ENCODE assay signal across 8 mouse cellular contexts in genomic region chr11:61448599-61449225, GRCm38 (mm10). TPM values are rescaled to one million over a fixed set of nuclear protein-coding genes. Genes with fewer than 3 reads are reported as not detected.
DNase-seq lines count a peak whose midpoint lies in the region; ATAC-seq lines count a peak whose summit lies in the region.

No protein-coding gene starts in this region.

- WGBS in forebrain, embryonic 15.5 days = 31% methylated on average over 9 of the region's 9 CpGs
- WGBS in hindbrain, embryonic 10.5 days = 86% methylated on average over 9 of the region's 9 CpGs

- DNase-seq in frontal cortex, postnatal 25 days (ENCODE audit: low spot score in 2 of 2) = no peak
- peak; percentile 87 for DNase-seq in adipocyte (ENCODE audit: low spot score)
- peak; percentile 57 for DNase-seq in layer of hippocampus, adult 9-11 months
- peak; percentile 62 for DNase-seq in testis, postnatal 10 days (ENCODE audit: low spot score)
- no peak for DNase-seq in urinary bladder, adult 2 months (ENCODE audit: low spot score)
- DNase-seq in hindbrain, embryonic 10.5 days (ENCODE audit: low spot score) = no peak

- H3K27ac ChIP-seq in forebrain, embryonic 15.5 days (replicated peaks) = peak overlapping the region; percentile 49
- H3K27ac ChIP-seq in hindbrain, embryonic 10.5 days = no peak overlapping the region

- H3K9me3 ChIP-seq in forebrain, embryonic 15.5 days = no peaks in the 10 kb centered on the region
- H3K9me3 ChIP-seq in hindbrain, embryonic 10.5 days = no peaks in the 10 kb centered on the region

- H3K9ac ChIP-seq in forebrain, embryonic 15.5 days (replicated peaks) = no peak overlapping the region

- no peak overlapping the region for H3K4me2 ChIP-seq in forebrain, embryonic 15.5 days (replicated peaks)

- H3K27me3 ChIP-seq in forebrain, embryonic 15.5 days = no peaks in the 10 kb centered on the region
- peaks cover 21% of the 10 kb centered on the region for H3K27me3 ChIP-seq in hindbrain, embryonic 10.5 days (ENCODE audit: insufficient read depth, poor library complexity, severe bottlenecking)

- no peaks in the 10 kb centered on the region for H3K36me3 ChIP-seq in forebrain, embryonic 15.5 days
- no peaks in the 10 kb centered on the region for H3K36me3 ChIP-seq in hindbrain, embryonic 10.5 days

- H3K4me3 ChIP-seq in forebrain, embryonic 15.5 days = no peak overlapping the region
- no peak overlapping the region for H3K4me3 ChIP-seq in hindbrain, embryonic 10.5 days

- peak; percentile 32 for ATAC-seq in frontal cortex, adult (ENCODE audit: low TSS enrichment)
- peak; percentile 51; the same call in 1 of the 2 replicates for ATAC-seq in forebrain, embryonic 15.5 days (replicated peaks)

- peaks cover 41% of the 10 kb centered on the region for H3K4me1 ChIP-seq in forebrain, embryonic 15.5 days
- H3K4me1 ChIP-seq in hindbrain, embryonic 10.5 days (replicated peaks) = peaks cover 17% of the 10 kb centered on the region

RNA-seq across cellular contexts. Expression of gene Rnf112, which starts 5.2 kb away (rescaled TPM):
- polyA plus RNA-seq in forebrain, embryonic 15.5 days (2015; fragmentation: Nextera tagmentation; extraction: Ambion mirVana) = 22.4 and 24.2 TPM in 2 replicates
- 0.87 and 1.3 TPM in 2 replicates for polyA plus RNA-seq in urinary bladder, adult 2 months (2012; rRNA removed)
- 0.62 and 1.1 TPM in 2 replicates for polyA plus RNA-seq in hindbrain, embryonic 10.5 days (2016; fragmentation: Nextera tagmentation; extraction: Ambion mirVana)

RNA-seq across cellular contexts. Expression of gene Mfap4, which starts 36.5 kb away (rescaled TPM):
- 50.5 and 59.5 TPM in 2 replicates for polyA plus RNA-seq in forebrain, embryonic 15.5 days (2015; fragmentation: Nextera tagmentation; extraction: Ambion mirVana)
- polyA plus RNA-seq in urinary bladder, adult 2 months (2012; rRNA removed) = 196 and 207 TPM in 2 replicates
- polyA plus RNA-seq in hindbrain, embryonic 10.5 days (2016; fragmentation: Nextera tagmentation; extraction: Ambion mirVana) = 78.2 and 88.3 TPM in 2 replicates

RNA-seq across cellular contexts. Expression of gene Mapk7, which starts 45.5 kb away (rescaled TPM):
- 109 and 117 TPM in 2 replicates for polyA plus RNA-seq in forebrain, embryonic 15.5 days (2015; fragmentation: Nextera tagmentation; extraction: Ambion mirVana)
- 23.7 and 26.3 TPM in 2 replicates for polyA plus RNA-seq in urinary bladder, adult 2 months (2012; rRNA removed)
- 99.5 and 107 TPM in 2 replicates for polyA plus RNA-seq in hindbrain, embryonic 10.5 days (2016; fragmentation: Nextera tagmentation; extraction: Ambion mirVana)

RNA-seq across cellular contexts. Expression of gene B9d1, which starts 56.2 kb away (rescaled TPM):
- 38.8 and 42.8 TPM in 2 replicates for polyA plus RNA-seq in forebrain, embryonic 15.5 days (2015; fragmentation: Nextera tagmentation; extraction: Ambion mirVana)
- polyA plus RNA-seq in urinary bladder, adult 2 months (2012; rRNA removed) = 25.2 and 29.8 TPM in 2 replicates
- polyA plus RNA-seq in hindbrain, embryonic 10.5 days (2016; fragmentation: Nextera tagmentation; extraction: Ambion mirVana) = 51.9 and 54.7 TPM in 2 replicates

Comparison
In these comparisons a context has a peak if more than half of its experiments do, and no peak if none do; other contexts are left out.
1. DNase-seq: peak in adipocyte (single experiment), layer of hippocampus, adult 9-11 months (single experiment) and testis, postnatal 10 days (single experiment); none in frontal cortex, postnatal 25 days (0 of 2), urinary bladder, adult 2 months (single experiment) and hindbrain, embryonic 10.5 days (single experiment).
2. RNA of gene Rnf112, which starts 5.2 kb away (polyA plus RNA-seq): 22.4 to 24.2 TPM in forebrain, embryonic 15.5 days; 0.87 to 1.3 TPM in urinary bladder, adult 2 months and 0.62 to 1.1 TPM in hindbrain, embryonic 10.5 days; every median in the first group is over 10 times any median in the second.